Mouse (Mus musculus) forebrain, embryonic 11.5 days (tissue): Measurements from ENCODE around the gene Strada. TPM values are rescaled to one million over a fixed set of nuclear protein-coding genes. Genes with fewer than 3 reads are reported as not detected.
"Not testable (repeated sequence)": the region's sequence is repeated elsewhere in the genome, so short reads cannot be mapped to it uniquely, and the experiment has no call there.

Source experiments
- ATAC-seq: fragments of 200-750 bp; cut with Nextera tagmentation; replicated peaks from 2 replicates; pipeline ENCODE4 v1.8.0; 2017; ENCODE audit warnings: moderate TSS enrichment; ENCODE audit not compliant: low FRiP score
- DNase-seq: peaks from one replicate; pipeline ENCODE4 v3.0.0-alpha.2; 2017; ENCODE audit warnings: low spot score
- H3K27ac ChIP-seq: fragments of 300-500 bp; sonication (generic); 2 replicates; pipeline ENCODE4 v1.5.1; 2014; ENCODE audit warnings: low read depth, low read length
- H3K27me3 ChIP-seq: fragments of 300-500 bp; sonication (generic); 2 replicates; pipeline ENCODE4 v1.6.1; 2014; ENCODE audit warnings: mild to moderate bottlenecking, low read length, mixed read lengths; ENCODE audit not compliant: control insufficient read depth, insufficient read depth
- H3K36me3 ChIP-seq: fragments of 300-500 bp; sonication (generic); 2 replicates; pipeline ENCODE4 v1.6.1; 2014; ENCODE audit warnings: mild to moderate bottlenecking, low read length, moderate library complexity, mixed read lengths; ENCODE audit not compliant: control insufficient read depth, insufficient read depth
- H3K4me1 ChIP-seq: fragments of 300-500 bp; sonication (generic); replicated peaks from 2 replicates; pipeline ENCODE4 v1.6.1; 2014; ENCODE audit warnings: low read length, mixed read lengths; ENCODE audit not compliant: control insufficient read depth, insufficient read depth
- H3K4me2 ChIP-seq: fragments of 300-500 bp; sonication (generic); 2 replicates; pipeline ENCODE4 v1.6.1; 2014; ENCODE audit warnings: low read depth, mild to moderate bottlenecking, low read length, moderate library complexity, mixed read lengths; ENCODE audit not compliant: severe bottlenecking
- H3K4me3 ChIP-seq: fragments of 300-500 bp; sonication (generic); 2 replicates; pipeline ENCODE4 v1.5.1; 2014; ENCODE audit warnings: low read depth, low read length
- H3K9ac ChIP-seq: fragments of 300-500 bp; sonication (generic); 2 replicates; pipeline ENCODE4 v1.6.1; 2014; ENCODE audit warnings: low read length
- H3K9me3 ChIP-seq: fragments of 300-500 bp; sonication (generic); 2 replicates; pipeline ENCODE4 v1.6.1; 2016; ENCODE audit warnings: low read length, mixed read lengths; ENCODE audit not compliant: control insufficient read depth
- WGBS: fragments of 180-500 bp; shearing (Covaris S2); extraction: QIAGEN DNeasy Blood & Tissue Kit; methylation state at CpG from one replicate; pipeline ENCODE4 v1.1.7; 2014; 5-methylcytosine and 5-hydroxymethylcytosine counted together
- polyA plus RNA-seq: library from polyadenylated mRNA; unstranded; fragments of >200 nt; fragmentation: Nextera tagmentation; extraction: Ambion mirVana; gene quantifications from 2 replicates; pipeline ENCODE4 v1.2.1, GENCODE M21; 2014

The Strada gene
- polyA plus RNA-seq: 41.8 and 43.6 TPM in 2 replicates

DNA sequence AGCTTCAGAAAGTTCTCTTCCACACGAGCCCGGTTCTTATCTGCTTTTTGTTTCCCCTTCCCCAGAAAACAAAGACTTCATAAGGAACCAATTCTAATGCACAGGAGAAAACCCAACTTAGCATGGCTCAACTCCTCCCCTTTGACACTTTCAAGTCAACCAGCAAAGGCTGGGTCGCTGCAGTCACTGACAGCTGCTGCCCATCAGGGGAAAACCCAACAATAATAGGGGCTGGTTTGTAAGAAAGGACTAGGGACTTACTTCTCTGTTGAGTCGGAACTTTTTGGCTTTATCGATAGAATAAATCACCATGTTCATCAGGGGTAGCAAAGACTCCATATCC is at the start of gene Strada:
Gene Strada (minus strand): TSS at position 46 of the 343 bp plus-strand sequence.
- ATAC-seq: no peak
- no peaks in the 10 kb centered on the region for H3K4me1 ChIP-seq
- no peak within 1 kb of the TSS for H3K4me2 ChIP-seq
- H3K4me3 ChIP-seq: no peak within 1 kb of the TSS
- no peaks in the 10 kb centered on the region for H3K9me3 ChIP-seq
- 81% methylated on average over 5 of the region's 5 CpGs for WGBS
- H3K9ac ChIP-seq: no peak within 1 kb of the TSS
- no peaks in the 10 kb centered on the region for H3K27me3 ChIP-seq
- DNase-seq: no peak
- no peak within 1 kb of the TSS for H3K27ac ChIP-seq
- peaks cover 11% of the 10 kb centered on the region; the same call in 1 of the 2 replicates for H3K36me3 ChIP-seq

DNA sequence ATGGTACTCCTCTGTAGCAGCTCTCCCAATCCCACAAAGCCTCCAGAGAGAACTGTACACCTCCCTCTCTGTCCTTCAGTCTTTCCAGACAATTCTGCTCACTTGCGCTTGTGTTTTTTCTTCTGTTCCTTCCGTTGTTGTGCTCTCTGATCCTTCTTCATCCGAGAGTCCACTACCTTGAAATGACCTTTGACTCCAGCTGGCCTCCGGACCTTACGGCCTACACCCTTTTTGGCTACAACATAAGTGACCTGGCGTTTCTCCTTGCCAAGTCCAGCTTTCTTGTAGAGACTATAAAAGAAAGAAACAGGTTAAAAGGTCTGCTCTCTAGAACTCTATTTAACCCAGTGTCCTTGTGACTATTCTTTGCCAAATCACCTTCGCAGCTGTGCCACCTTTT is 47.4 kb upstream of the Strada start:
- no peak for ATAC-seq

DNA sequence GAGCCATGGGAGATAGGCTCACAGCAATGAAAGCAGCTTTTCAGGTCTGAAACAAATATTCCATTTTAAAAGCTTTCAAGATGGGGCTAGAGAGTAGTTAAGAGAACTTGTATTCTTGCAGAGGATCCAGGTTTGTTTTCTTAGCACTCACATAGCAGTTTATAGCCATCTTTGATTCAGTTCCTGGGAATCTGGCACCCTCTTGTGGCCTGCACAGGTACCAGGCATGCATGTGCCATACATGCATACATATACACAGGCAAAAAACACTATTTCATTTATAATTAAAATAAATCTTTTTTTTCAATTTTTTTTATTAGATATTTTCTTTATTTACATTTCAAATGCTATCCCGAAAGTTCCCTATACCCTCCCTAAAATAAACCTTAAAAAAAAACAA is 44.9 kb upstream of the Strada start:
- DNase-seq: no peak
- H3K4me3 ChIP-seq: no peak overlapping the region
- H3K9ac ChIP-seq: no peak overlapping the region
- no peaks in the 10 kb centered on the region for H3K4me1 ChIP-seq
- 94% methylated on average over 1 of the region's 1 CpGs for WGBS
- no peaks in the 10 kb centered on the region for H3K27me3 ChIP-seq
- H3K4me2 ChIP-seq: no peak overlapping the region
- H3K9me3 ChIP-seq: no peaks in the 10 kb centered on the region
- no peak for ATAC-seq
- peaks cover 27% of the 10 kb centered on the region for H3K36me3 ChIP-seq
- no peak overlapping the region for H3K27ac ChIP-seq

More for the DNA sequence above, 47.4 kb upstream of the Strada start:
- Histone ChIP-seq H3K9me3 (no peaks in the 10 kb centered on the region), H3K4me2 (no peak overlapping the region), H3K4me3 (no peak overlapping the region), H3K27me3 (no peaks in the 10 kb centered on the region), H3K36me3 (peaks cover 26% of the 10 kb centered on the region), H3K27ac (no peak overlapping the region), H3K4me1 (no peaks in the 10 kb centered on the region), H3K9ac (no peak overlapping the region)
- no peak for DNase-seq
- 93% methylated on average over 7 of the region's 7 CpGs for WGBS

DNA sequence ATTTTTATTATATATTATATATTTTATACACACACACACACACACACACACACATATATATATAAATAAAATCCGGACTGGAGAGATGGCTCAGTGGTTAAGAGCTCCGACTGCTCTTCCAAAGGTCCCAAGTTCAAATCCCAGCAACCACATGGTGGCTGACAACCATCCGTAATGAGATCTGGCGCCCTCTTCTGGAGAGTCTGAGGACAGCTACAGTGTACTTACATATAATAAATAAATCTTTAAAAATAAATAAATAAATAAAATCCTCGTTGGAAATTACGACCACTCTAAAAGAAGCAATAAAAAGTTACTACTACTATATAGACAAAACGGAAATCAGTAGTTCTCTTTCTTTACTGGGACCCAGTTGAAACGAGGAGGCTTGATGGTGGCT is 32.0 kb upstream of the Strada start:
- H3K27me3 ChIP-seq, ATAC-seq, H3K4me3 ChIP-seq, H3K27ac ChIP-seq, H3K9ac ChIP-seq, H3K4me1 ChIP-seq, DNase-seq, H3K4me2 ChIP-seq, H3K9me3 ChIP-seq, H3K36me3 ChIP-seq: not testable (repeated sequence)
- 83% methylated on average over 8 of the region's 8 CpGs for WGBS

DNA sequence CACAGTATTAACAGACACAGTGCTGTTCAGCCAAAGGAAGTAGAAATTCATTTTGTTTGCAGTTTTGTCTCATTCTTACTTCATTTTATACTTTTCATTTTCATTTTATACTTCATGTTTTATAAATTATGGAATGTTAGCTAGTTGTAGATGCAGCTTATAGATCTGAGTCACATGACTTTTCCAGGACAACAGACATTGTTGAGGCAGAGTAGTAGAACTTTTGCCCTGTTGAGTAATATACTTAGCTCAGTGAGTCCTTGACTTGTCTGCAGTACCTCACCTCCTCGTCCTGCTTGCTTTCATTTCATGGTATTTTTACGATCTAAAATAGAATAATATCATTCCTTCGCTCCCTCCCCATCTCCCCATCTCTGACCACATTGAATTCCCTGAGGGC is 18.6 kb upstream of the Strada start:
- ATAC-seq: no peak
- DNase-seq: no peak
- Histone ChIP-seq H3K9me3 (no peaks in the 10 kb centered on the region), H3K27me3 (no peaks in the 10 kb centered on the region), H3K4me1 (peaks cover 2% of the 10 kb centered on the region; the same call in 1 of the 2 replicates), H3K9ac (no peak overlapping the region), H3K4me3 (no peak overlapping the region), H3K4me2 (no peak overlapping the region), H3K36me3 (no peaks in the 10 kb centered on the region; the same call in 1 of the 2 replicates), H3K27ac (no peak overlapping the region)
- WGBS: 96% methylated on average over 3 of the region's 3 CpGs

DNA sequence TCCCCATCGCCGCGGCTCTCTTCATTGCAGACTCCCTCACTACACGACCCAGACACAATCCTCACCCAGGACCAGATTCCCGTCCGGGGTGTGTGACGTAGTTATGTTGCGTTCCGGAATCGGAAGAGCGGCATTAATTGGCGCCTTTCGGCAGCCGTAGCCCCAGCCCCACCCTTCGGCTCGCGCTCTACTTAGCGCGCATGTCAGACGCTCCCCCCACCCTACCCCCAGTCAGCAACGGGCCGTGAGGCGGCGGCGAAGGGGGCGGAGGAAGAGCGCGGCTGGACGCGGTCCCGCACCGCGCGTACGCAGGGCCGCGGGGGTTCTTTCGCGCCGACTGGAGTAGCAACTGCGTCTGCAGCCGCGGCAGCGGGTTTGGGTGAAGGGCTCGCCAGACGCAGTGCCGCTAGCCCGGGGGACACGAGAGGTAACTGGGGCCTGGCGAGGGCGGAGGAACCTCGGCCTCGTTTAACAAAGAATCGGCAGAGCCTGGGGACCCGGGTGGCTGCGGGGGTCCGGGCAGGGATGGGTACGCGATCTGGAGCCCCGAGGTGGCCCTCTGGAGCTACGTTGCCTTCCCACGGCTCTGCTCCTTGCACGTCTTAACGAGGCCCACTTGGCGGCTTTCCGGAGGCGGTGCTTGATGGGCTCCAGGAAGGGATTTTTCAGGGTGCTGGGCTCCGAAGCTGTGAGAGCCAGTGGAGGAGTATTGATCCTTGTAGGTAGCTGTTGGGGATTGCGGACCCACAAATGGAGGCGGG is 14.9 kb upstream of the Strada start, which contains the start of gene Ddx42:
Gene Ddx42 (plus strand): TSS at position 197 of the 761 bp plus-strand sequence.
- H3K9ac ChIP-seq: peak within 1 kb of the TSS; percentile 92
- peaks cover 7% of the 10 kb centered on the region; the same call in 1 of the 2 replicates for H3K4me1 ChIP-seq
- no peaks in the 10 kb centered on the region for H3K36me3 ChIP-seq
- ATAC-seq (peak; percentile 94), DNase-seq (peak; percentile 95)
- peak within 1 kb of the TSS; percentile 74 for H3K4me2 ChIP-seq
- no peaks in the 10 kb centered on the region for H3K9me3 ChIP-seq
- under 1% methylated on average over 70 of the region's 70 CpGs for WGBS
- peak within 1 kb of the TSS; percentile 94 for H3K27ac ChIP-seq
- peak within 1 kb of the TSS; percentile 98 for H3K4me3 ChIP-seq
- H3K27me3 ChIP-seq: no peaks in the 10 kb centered on the region

DNA sequence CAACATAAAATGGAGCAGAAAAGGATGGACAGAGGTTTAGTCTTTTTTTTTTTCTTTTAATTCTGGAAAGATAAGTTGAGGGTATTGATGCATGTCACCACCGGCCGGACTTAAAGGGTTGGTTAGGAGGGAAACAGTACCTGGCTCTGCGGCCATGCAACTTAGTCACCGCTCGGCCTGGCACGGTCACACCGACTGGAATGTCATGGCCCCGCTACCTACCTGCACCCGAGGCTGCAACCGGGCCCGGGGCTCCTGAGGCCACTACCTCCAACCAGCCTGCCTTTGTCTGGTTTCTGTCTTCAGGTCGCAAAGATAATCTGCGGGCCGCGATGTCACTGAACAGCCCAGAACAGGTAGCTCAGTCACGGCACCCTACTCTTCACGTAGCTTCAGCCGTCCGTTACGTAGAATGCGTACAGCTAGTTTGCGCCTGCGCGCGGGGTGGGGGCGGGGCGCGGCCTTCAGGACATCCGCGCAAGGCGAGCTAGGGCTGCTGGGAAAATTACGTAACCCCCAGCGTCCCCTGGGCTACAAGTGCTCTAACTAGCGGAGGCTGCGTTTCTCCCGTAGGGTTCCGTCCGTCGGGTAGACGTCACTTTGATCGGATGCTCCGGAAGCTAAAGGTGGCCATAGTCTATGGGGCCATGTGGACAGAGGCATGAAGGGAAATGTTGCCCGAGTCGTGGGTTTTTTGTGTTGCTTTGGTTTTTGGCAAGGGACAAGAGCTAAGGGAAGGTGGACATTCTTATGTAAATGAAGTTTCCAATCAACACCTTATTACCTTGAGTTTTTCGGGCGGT is 14.2 kb upstream of the Strada start, which contains the start of gene Ccdc47:
Gene Ccdc47 (minus strand): TSS at position 418 of the 803 bp plus-strand sequence.
- peak; percentile 97 for DNase-seq
- Histone ChIP-seq H3K27ac (peak within 1 kb of the TSS; percentile 94), H3K9me3 (no peaks in the 10 kb centered on the region), H3K9ac (peak within 1 kb of the TSS; percentile 92), H3K4me1 (peaks cover 7% of the 10 kb centered on the region; the same call in 1 of the 2 replicates), H3K36me3 (no peaks in the 10 kb centered on the region), H3K4me3 (peak within 1 kb of the TSS; percentile 98), H3K27me3 (no peaks in the 10 kb centered on the region), H3K4me2 (peak within 1 kb of the TSS; percentile 74)
- under 1% methylated on average over 46 of the region's 46 CpGs for WGBS
- ATAC-seq: peak; percentile 97

DNA sequence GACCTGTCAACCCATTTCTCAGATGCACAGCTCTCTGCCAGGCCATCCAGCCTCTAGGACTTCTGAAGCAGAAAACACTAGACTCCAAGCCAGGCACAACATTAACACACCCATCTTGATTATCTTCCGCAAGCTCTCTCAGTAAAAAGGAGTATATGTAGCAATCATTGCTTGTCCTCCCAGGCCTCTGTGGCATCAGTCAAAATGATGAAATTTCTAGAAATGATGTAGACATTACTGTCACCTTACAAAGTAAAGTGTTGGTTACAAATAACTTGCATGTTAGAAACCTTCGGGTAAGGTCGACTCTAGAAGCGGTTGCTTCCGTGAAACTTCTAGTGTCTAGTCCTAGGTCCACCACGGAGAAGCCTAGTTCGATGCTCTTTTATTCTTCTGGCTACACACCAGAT is 13.5 kb upstream of the Strada start:
- Histone ChIP-seq H3K4me3 (peak overlapping the region; percentile 98), H3K9me3 (no peaks in the 10 kb centered on the region), H3K4me1 (peaks cover 7% of the 10 kb centered on the region; the same call in 1 of the 2 replicates), H3K4me2 (peak overlapping the region; percentile 74), H3K9ac (peak overlapping the region; percentile 92), H3K36me3 (no peaks in the 10 kb centered on the region), H3K27ac (no peak overlapping the region), H3K27me3 (no peaks in the 10 kb centered on the region)
- WGBS: 36% methylated on average over 7 of the region's 7 CpGs
- DNase-seq: no peak
- ATAC-seq: no peak
